Mouse (Mus musculus): ENCODE measurements at regions not wholly inside any gene's neighbourhood (a gene's known extent, or its start where the extent isn't known, plus 50 kb on each side); places are given as distances from the start of the nearest gene placed in this dataset.

- TF ChIP-seq CTCF (IDR thresholded peaks at IDR 0.05; ENCODE audit: extremely low read depth, insufficient read depth, low read length) (no peak), POLR2A (IDR thresholded peaks at IDR 0.05; ENCODE audit: extremely low read depth, insufficient read depth, low read length) (no peak)
Measured at GRCm38 (mm10) chr5:148739672-148740071, 187.1 kb upstream of the Ubl3 start.
